Mouse (Mus musculus) heart, embryonic 15.5 days (tissue): ENCODE data around the gene Rpl3. TPM values are rescaled to one million over a fixed set of nuclear protein-coding genes. Genes with fewer than 3 reads are reported as not detected.

Source experiments
- ATAC-seq: fragments of 200-750 bp; cut with Nextera tagmentation; replicated peaks from 2 replicates; pipeline ENCODE4 v1.8.0; 2017; ENCODE audit warnings: low read depth, moderate TSS enrichment; ENCODE audit not compliant: insufficient number of reproducible peaks, insufficient read depth, low FRiP score
- H3K27ac ChIP-seq: fragments of 300-500 bp; sonication (generic); 2 replicates; pipeline ENCODE4 v1.5.1; 2015; ENCODE audit warnings: mild to moderate bottlenecking, inconsistent platforms
- H3K27me3 ChIP-seq: fragments of 300-500 bp; sonication (generic); 2 replicates; pipeline ENCODE4 v1.6.1; 2015; ENCODE audit warnings: inconsistent platforms
- H3K36me3 ChIP-seq: fragments of 300-500 bp; sonication (generic); 2 replicates; pipeline ENCODE4 v1.6.1; 2015; ENCODE audit warnings: mild to moderate bottlenecking, inconsistent platforms
- H3K4me1 ChIP-seq: fragments of 300-500 bp; sonication (generic); replicated peaks from 2 replicates; pipeline ENCODE4 v1.6.1; 2015; ENCODE audit warnings: inconsistent platforms
- H3K4me2 ChIP-seq: fragments of 300-500 bp; sonication (generic); 2 replicates; pipeline ENCODE4 v1.6.1; 2015; ENCODE audit warnings: inconsistent platforms, mild to moderate bottlenecking, moderate library complexity
- H3K4me3 ChIP-seq: fragments of 300-500 bp; sonication (generic); 2 replicates; pipeline ENCODE4 v1.5.1; 2015; ENCODE audit warnings: mild to moderate bottlenecking, inconsistent platforms
- H3K9ac ChIP-seq: fragments of 300-500 bp; sonication (generic); 2 replicates; pipeline ENCODE4 v1.6.1; 2015; ENCODE audit warnings: mild to moderate bottlenecking, inconsistent platforms
- H3K9me3 ChIP-seq: fragments of 300-500 bp; sonication (generic); replicated peaks from 2 replicates; pipeline ENCODE4 v1.6.1; 2016; ENCODE audit warnings: inconsistent platforms
- WGBS: fragments of 180-500 bp; shearing (Covaris S2); methylation state at CpG from one replicate; pipeline ENCODE4 v1.1.7; 2015; ENCODE audit warnings: mixed read lengths; 5-methylcytosine and 5-hydroxymethylcytosine counted together
- polyA plus RNA-seq: library from polyadenylated mRNA; unstranded; fragments of >200 nt; fragmentation: Nextera tagmentation; extraction: Ambion mirVana; gene quantifications from 2 replicates; pipeline ENCODE4 v1.2.1, GENCODE M21; 2015

Rpl3 gene
- polyA plus RNA-seq, 1 experiment from 2014 or later = 565 TPM

GRCm38 (mm10) chr15:80097999-80098461, 6.4 kb upstream of the Rpl3 start:
- Histone ChIP-seq H3K4me2 (peak overlapping the region; percentile 45), H3K9ac (no peak overlapping the region), H3K36me3 (no peaks in the 10 kb centered on the region), H3K9me3 (no peaks in the 10 kb centered on the region), H3K27ac (peak overlapping the region; percentile 38), H3K27me3 (peaks cover 11% of the 10 kb centered on the region; the same call in 1 of the 2 replicates), H3K4me1 (peaks cover 33% of the 10 kb centered on the region), H3K4me3 (no peak overlapping the region)
- WGBS = 24% methylated on average over 8 of the region's 8 CpGs
- peak; percentile 7; the same call in 1 of the 2 replicates for ATAC-seq

GRCm38 (mm10) chr15:80096946-80097881, 5.5 kb upstream of the Rpl3 start:
- H3K9ac ChIP-seq = no peak overlapping the region
- no peak overlapping the region for H3K4me3 ChIP-seq

GRCm38 (mm10) chr15:80096406-80096805, 4.7 kb upstream of the Rpl3 start:
- no peak for ATAC-seq
- WGBS = 80% methylated on average over 10 of the region's 10 CpGs
- no peak overlapping the region for H3K4me3 ChIP-seq

More at GRCm38 (mm10) chr15:80096946-80097881, 5.5 kb upstream of the Rpl3 start:
- peak; percentile 56; the same call in 1 of the 2 replicates for ATAC-seq
- Histone ChIP-seq H3K27ac (peak overlapping the region; percentile 38), H3K27me3 (peaks cover 20% of the 10 kb centered on the region), H3K4me2 (peak overlapping the region; percentile 45), H3K9me3 (no peaks in the 10 kb centered on the region), H3K36me3 (no peaks in the 10 kb centered on the region), H3K4me1 (peaks cover 34% of the 10 kb centered on the region)
- WGBS = 20% methylated on average over 20 of the region's 20 CpGs

GRCm38 (mm10) chr15:80095596-80095995, 3.9 kb upstream of the Rpl3 start:
- Histone ChIP-seq H3K36me3 (no peaks in the 10 kb centered on the region), H3K4me3 (no peak overlapping the region), H3K4me1 (peaks cover 48% of the 10 kb centered on the region), H3K9ac (no peak overlapping the region), H3K4me2 (no peak overlapping the region), H3K27ac (no peak overlapping the region), H3K27me3 (peaks cover 30% of the 10 kb centered on the region), H3K9me3 (no peaks in the 10 kb centered on the region)
- no peak for ATAC-seq
- WGBS = 63% methylated on average over 1 of the region's 1 CpGs

More at GRCm38 (mm10) chr15:80096406-80096805, 4.7 kb upstream of the Rpl3 start:
- Histone ChIP-seq H3K27me3 (peaks cover 28% of the 10 kb centered on the region), H3K27ac (0 out of 2 replicates have a peak overlapping the region, but pooled peaks have one; percentile 38), H3K9ac (no peak overlapping the region), H3K36me3 (no peaks in the 10 kb centered on the region), H3K4me2 (no peak overlapping the region), H3K4me1 (peaks cover 41% of the 10 kb centered on the region), H3K9me3 (no peaks in the 10 kb centered on the region)

- Histone ChIP-seq H3K27ac (no peak overlapping the region), H3K4me1 (peaks cover 45% of the 10 kb centered on the region), H3K4me3 (no peak overlapping the region), H3K27me3 (peaks cover 37% of the 10 kb centered on the region), H3K9ac (no peak overlapping the region), H3K36me3 (no peaks in the 10 kb centered on the region), H3K9me3 (no peaks in the 10 kb centered on the region), H3K4me2 (no peak overlapping the region)
- no peak for ATAC-seq
- 92% methylated on average over 13 of the region's 13 CpGs for WGBS
Observed at GRCm38 (mm10) chr15:80094201-80094600, 2.5 kb upstream of the Rpl3 start.

GRCm38 (mm10) chr15:80092599-80092998, 931 bp upstream of the Rpl3 start:
- Histone ChIP-seq H3K27me3 (peaks cover 31% of the 10 kb centered on the region), H3K4me2 (peak overlapping the region; percentile 97), H3K36me3 (no peaks in the 10 kb centered on the region), H3K4me3 (no peak overlapping the region), H3K4me1 (peaks cover 30% of the 10 kb centered on the region), H3K9ac (no peak overlapping the region), H3K9me3 (no peaks in the 10 kb centered on the region), H3K27ac (no peak overlapping the region)
- ATAC-seq = no peak
- WGBS = 31% methylated on average over 8 of the region's 8 CpGs

- peak overlapping the region; percentile 77; the same call in 1 of the 2 replicates for H3K9ac ChIP-seq
- peaks cover 31% of the 10 kb centered on the region for H3K27me3 ChIP-seq
- H3K4me2 ChIP-seq = peak overlapping the region; percentile 97
- H3K27ac ChIP-seq = no peak overlapping the region
- ATAC-seq = no peak
- peak overlapping the region; percentile 83 for H3K4me3 ChIP-seq
- WGBS = 43% methylated on average over 7 of the region's 7 CpGs
- no peaks in the 10 kb centered on the region for H3K9me3 ChIP-seq
- peaks cover 24% of the 10 kb centered on the region for H3K4me1 ChIP-seq
- H3K36me3 ChIP-seq = no peaks in the 10 kb centered on the region
Observed at GRCm38 (mm10) chr15:80092041-80092441, 373 bp upstream of the Rpl3 start.

- no peak for ATAC-seq
- peaks cover 31% of the 10 kb centered on the region for H3K27me3 ChIP-seq
Observed at GRCm38 (mm10) chr15:80090741-80091120, 937 bp downstream of the Rpl3 start.

GRCm38 (mm10) chr15:80090155-80090554, 1.5 kb downstream of the Rpl3 start:
- H3K27ac ChIP-seq = no peak overlapping the region
- H3K4me2 ChIP-seq = peak overlapping the region; percentile 97; the same call in 1 of the 2 replicates
- no peaks in the 10 kb centered on the region for H3K9me3 ChIP-seq
- H3K4me1 ChIP-seq = peaks cover 17% of the 10 kb centered on the region
- no peak for ATAC-seq
- H3K36me3 ChIP-seq = no peaks in the 10 kb centered on the region
- peaks cover 31% of the 10 kb centered on the region for H3K27me3 ChIP-seq
- H3K9ac ChIP-seq = no peak overlapping the region
- H3K4me3 ChIP-seq = peak overlapping the region; percentile 83; the same call in 1 of the 2 replicates
- WGBS = 64% methylated on average over 11 of the region's 11 CpGs

More at GRCm38 (mm10) chr15:80090741-80091120, 937 bp downstream of the Rpl3 start:
- Histone ChIP-seq H3K9ac (peak overlapping the region; percentile 77), H3K4me2 (peak overlapping the region; percentile 97), H3K9me3 (no peaks in the 10 kb centered on the region), H3K36me3 (no peaks in the 10 kb centered on the region), H3K4me3 (peak overlapping the region; percentile 83), H3K4me1 (peaks cover 17% of the 10 kb centered on the region), H3K27ac (no peak overlapping the region)
- under 1% methylated on average over 17 of the region's 17 CpGs for WGBS

GRCm38 (mm10) chr15:80088637-80089036, 3.0 kb downstream of the Rpl3 start:
- H3K4me3 ChIP-seq = no peak overlapping the region
- H3K4me1 ChIP-seq = peaks cover 21% of the 10 kb centered on the region
- no peak for ATAC-seq
- peaks cover 31% of the 10 kb centered on the region for H3K27me3 ChIP-seq
- H3K9me3 ChIP-seq = no peaks in the 10 kb centered on the region
- 25% methylated on average over 4 of the region's 4 CpGs for WGBS
- no peak overlapping the region for H3K27ac ChIP-seq
- H3K9ac ChIP-seq = no peak overlapping the region
- H3K4me2 ChIP-seq = no peak overlapping the region
- no peaks in the 10 kb centered on the region for H3K36me3 ChIP-seq

- Histone ChIP-seq H3K36me3 (no peaks in the 10 kb centered on the region), H3K27ac (no peak overlapping the region), H3K9me3 (no peaks in the 10 kb centered on the region), H3K4me1 (peaks cover 21% of the 10 kb centered on the region), H3K9ac (no peak overlapping the region), H3K4me3 (no peak overlapping the region), H3K4me2 (no peak overlapping the region), H3K27me3 (peaks cover 23% of the 10 kb centered on the region)
- ATAC-seq = no peak
- WGBS = 75% methylated on average over 9 of the region's 9 CpGs
Observed at GRCm38 (mm10) chr15:80087406-80088012, 4.2 kb downstream of the Rpl3 start.
